Mouse (Mus musculus) hindbrain, postnatal 0 days (tissue): Measurements from ENCODE around the gene Zan. TPM values are rescaled to one million over a fixed set of nuclear protein-coding genes. Genes with fewer than 3 reads are reported as not detected.

ENCODE experiments used
- ATAC-seq: fragments of 200-750 bp; cut with Nextera tagmentation; 2 replicates; pipeline ENCODE4 v1.8.0; 2017; ENCODE audit warnings: mild to moderate bottlenecking, moderate TSS enrichment, moderate library complexity
- DNase-seq: peaks from one replicate; pipeline ENCODE4 v3.0.0-alpha.2; 2015; ENCODE audit warnings: low spot score
- H3K27ac ChIP-seq: fragments of 300-500 bp; sonication (generic); 2 replicates; pipeline ENCODE4 v1.5.1; 2014; ENCODE audit warnings: mild to moderate bottlenecking
- H3K27me3 ChIP-seq: fragments of 300-500 bp; sonication (generic); 2 replicates; pipeline ENCODE4 v1.6.1; 2014; ENCODE audit warnings: low read length, mixed read lengths; ENCODE audit not compliant: insufficient read depth
- H3K36me3 ChIP-seq: fragments of 300-500 bp; sonication (generic); 2 replicates; pipeline ENCODE4 v1.6.1; 2014; ENCODE audit warnings: low read length, mixed read lengths; ENCODE audit not compliant: insufficient read depth
- H3K4me1 ChIP-seq: fragments of 300-500 bp; sonication (generic); 2 replicates; pipeline ENCODE4 v1.6.1; 2014; ENCODE audit warnings: antibody characterized with exemption, low read length, mixed read lengths; ENCODE audit not compliant: insufficient read depth
- H3K4me2 ChIP-seq: fragments of 300-500 bp; sonication (generic); 2 replicates; pipeline ENCODE4 v1.6.1; 2014; ENCODE audit warnings: low read depth, mild to moderate bottlenecking, low read length, moderate library complexity, mixed read lengths
- H3K4me3 ChIP-seq: fragments of 300-500 bp; sonication (generic); 2 replicates; pipeline ENCODE4 v1.5.1; 2014; ENCODE audit warnings: low read length
- H3K9ac ChIP-seq: fragments of 300-500 bp; sonication (generic); replicated peaks from 2 replicates; pipeline ENCODE4 v1.6.1; 2014; ENCODE audit warnings: mild to moderate bottlenecking, low read length, moderate library complexity, mixed read lengths
- H3K9me3 ChIP-seq: fragments of 300-500 bp; sonication (generic); 2 replicates; pipeline ENCODE4 v1.6.1; 2016; ENCODE audit warnings: low read length, mixed read lengths
- CTCF ChIP-seq: IDR thresholded peaks from 2 replicates; pipeline ENCODE4 v1.5.1; 2016; ENCODE audit warnings: antibody characterized with exemption, control low read depth, low read depth
- WGBS: fragments of 180-500 bp; shearing (Covaris S2); extraction: QIAGEN DNeasy Blood & Tissue Kit; methylation state at CpG from one replicate; pipeline ENCODE4 v1.1.7; 2014; 5-methylcytosine and 5-hydroxymethylcytosine counted together
- polyA plus RNA-seq: library from polyadenylated mRNA; unstranded; fragments of >200 nt; fragmentation: Nextera tagmentation; extraction: Ambion mirVana; gene quantifications from 2 replicates; pipeline ENCODE4 v1.2.1, GENCODE M21; 2015
- total RNA-seq: library from RNA; depleted of rRNA; stranded (reverse); fragments of >200 nt; gene quantifications from 2 replicates; pipeline ENCODE4 v1.2.3, GENCODE M21; 2014

Gene Zan
- total and polyA plus RNA-seq, 2 experiments from 2014 or later = 0.15 to 1.6 TPM

GRCm38 (mm10) chr5:137377176-137377575 is 99.7 kb downstream of the Zan start:
- no peak overlapping the region for H3K4me2 ChIP-seq

GRCm38 (mm10) chr5:137376722-137377121 is 100.1 kb downstream of the Zan start:
- WGBS = 39% methylated on average over 9 of the region's 9 CpGs
- Histone ChIP-seq H3K27me3 (no peaks in the 10 kb centered on the region), H3K9ac (no peak overlapping the region), H3K4me3 (no peak overlapping the region), H3K4me2 (no peak overlapping the region), H3K9me3 (no peaks in the 10 kb centered on the region), H3K4me1 (0 out of 2 replicates have a peak, but pooled peaks cover 3% of the 10 kb centered on the region), H3K27ac (no peak overlapping the region), H3K36me3 (no peaks in the 10 kb centered on the region)
- ATAC-seq (peak; percentile 57; the same call in 1 of the 2 replicates), DNase-seq (peak; percentile 17)
- no peak for TF ChIP-seq CTCF

More at GRCm38 (mm10) chr5:137377176-137377575, 99.7 kb downstream of the Zan start:
- Histone ChIP-seq H3K4me3 (no peak overlapping the region), H3K36me3 (no peaks in the 10 kb centered on the region), H3K27me3 (no peaks in the 10 kb centered on the region), H3K9me3 (no peaks in the 10 kb centered on the region), H3K4me1 (0 out of 2 replicates have a peak, but pooled peaks cover 3% of the 10 kb centered on the region), H3K9ac (no peak overlapping the region), H3K27ac (no peak overlapping the region)
- WGBS = 35% methylated on average over 11 of the region's 11 CpGs
- no peak for ATAC-seq
- TF ChIP-seq CTCF = no peak
- peak; percentile 22 for DNase-seq

GRCm38 (mm10) chr5:137376198-137376597 is 100.7 kb downstream of the Zan start:
- ATAC-seq = no peak
- Histone ChIP-seq H3K9me3 (no peaks in the 10 kb centered on the region), H3K4me2 (no peak overlapping the region), H3K9ac (no peak overlapping the region), H3K27me3 (no peaks in the 10 kb centered on the region), H3K4me1 (0 out of 2 replicates have a peak, but pooled peaks cover 3% of the 10 kb centered on the region), H3K4me3 (no peak overlapping the region), H3K36me3 (no peaks in the 10 kb centered on the region), H3K27ac (no peak overlapping the region)
- 37% methylated on average over 7 of the region's 7 CpGs for WGBS
- peak; percentile 63 for DNase-seq
- peak; percentile 48 for TF ChIP-seq CTCF

DNA sequence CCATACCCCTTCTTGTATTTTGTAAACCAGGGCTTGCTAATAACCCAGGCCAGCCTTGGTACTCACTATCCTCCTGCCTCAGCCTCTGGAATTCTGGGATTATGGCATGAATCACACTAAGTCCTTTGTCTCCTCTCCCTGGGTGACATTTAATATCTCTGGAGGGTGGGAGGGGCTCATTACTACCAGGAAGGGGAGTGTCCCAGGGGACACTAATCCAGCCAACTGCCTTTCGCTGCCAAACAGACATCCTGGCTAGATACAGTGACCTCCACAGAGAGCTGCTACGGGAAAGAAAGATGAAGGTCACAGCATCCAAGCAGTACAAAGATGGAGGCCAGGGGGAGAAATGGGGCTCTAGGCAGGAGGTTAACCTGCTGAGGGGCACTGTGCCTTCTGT is 101.2 kb downstream of the Zan start:
- Histone ChIP-seq H3K27ac (no peak overlapping the region), H3K4me1 (0 out of 2 replicates have a peak, but pooled peaks cover 3% of the 10 kb centered on the region), H3K36me3 (no peaks in the 10 kb centered on the region), H3K4me2 (no peak overlapping the region), H3K4me3 (no peak overlapping the region), H3K9me3 (no peaks in the 10 kb centered on the region), H3K9ac (no peak overlapping the region), H3K27me3 (no peaks in the 10 kb centered on the region)
- no peak for TF ChIP-seq CTCF
- WGBS = 36% methylated on average over 2 of the region's 2 CpGs
- no peak for DNase-seq
- ATAC-seq = no peak

DNA sequence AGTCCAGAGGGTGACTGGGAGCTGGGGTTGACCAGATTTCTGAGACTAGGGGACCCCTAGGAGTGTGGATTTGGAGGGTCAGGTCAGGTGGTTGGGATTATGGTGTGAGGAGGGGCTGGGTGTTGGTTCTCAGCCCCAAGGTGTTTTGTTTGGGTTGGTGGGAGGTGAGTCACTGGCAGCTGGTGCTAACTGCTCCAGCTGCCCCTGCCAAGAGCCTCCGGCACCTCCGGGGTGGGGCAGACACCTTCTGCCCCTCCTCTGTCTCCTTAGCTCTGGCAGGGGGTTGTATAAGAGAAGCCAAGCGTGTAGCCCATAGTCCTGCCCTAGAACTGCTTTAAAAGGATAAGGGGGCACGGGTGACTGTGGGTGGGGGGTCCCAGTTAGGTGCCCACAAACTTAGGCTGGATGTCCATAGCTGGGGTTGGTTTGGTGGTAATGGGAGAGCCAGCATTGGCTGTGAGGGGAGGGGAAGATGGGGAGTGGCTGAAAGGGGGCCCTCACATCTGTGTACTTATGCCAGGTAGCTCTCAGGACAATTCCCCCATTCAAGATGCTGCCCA is 102.3 kb downstream of the Zan start:
- Histone ChIP-seq H3K9ac (no peak overlapping the region), H3K27me3 (no peaks in the 10 kb centered on the region), H3K4me2 (no peak overlapping the region), H3K4me1 (0 out of 2 replicates have a peak, but pooled peaks cover 3% of the 10 kb centered on the region), H3K9me3 (no peaks in the 10 kb centered on the region), H3K36me3 (no peaks in the 10 kb centered on the region), H3K27ac (no peak overlapping the region), H3K4me3 (no peak overlapping the region)
- 82% methylated on average over 4 of the region's 4 CpGs for WGBS
- TF ChIP-seq CTCF = no peak
- no peak for DNase-seq
- ATAC-seq = no peak

- Histone ChIP-seq H3K4me3 (no peak overlapping the region), H3K9me3 (no peaks in the 10 kb centered on the region), H3K4me1 (0 out of 2 replicates have a peak, but pooled peaks cover 3% of the 10 kb centered on the region), H3K9ac (no peak overlapping the region), H3K4me2 (no peak overlapping the region), H3K27me3 (no peaks in the 10 kb centered on the region), H3K27ac (no peak overlapping the region), H3K36me3 (no peaks in the 10 kb centered on the region)
- TF ChIP-seq CTCF = no peak
- ATAC-seq = no peak
- DNase-seq = no peak
- WGBS = 77% methylated on average over 12 of the region's 12 CpGs
Measured at GRCm38 (mm10) chr5:137373371-137373950, 103.4 kb downstream of the Zan start.

DNA sequence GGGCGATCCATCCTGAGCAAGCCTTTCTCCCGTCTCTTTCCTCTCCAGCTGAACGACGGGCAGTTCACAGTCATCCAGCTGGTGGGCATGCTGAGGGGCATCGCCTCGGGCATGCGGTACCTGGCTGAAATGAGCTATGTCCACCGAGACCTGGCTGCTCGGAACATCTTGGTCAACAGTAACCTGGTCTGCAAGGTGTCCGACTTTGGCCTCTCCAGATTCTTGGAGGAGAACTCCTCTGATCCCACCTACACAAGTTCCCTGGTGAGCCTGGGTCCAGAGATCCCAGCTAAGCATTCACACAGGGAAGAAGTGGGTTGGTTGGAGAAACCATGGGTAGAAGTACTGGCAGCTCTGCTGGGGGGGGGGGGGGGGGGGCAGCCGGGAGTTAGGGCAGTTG is 107.2 kb downstream of the Zan start:
- 97% methylated on average over 10 of the region's 11 CpGs for WGBS
- Histone ChIP-seq H3K4me3 (no peak overlapping the region), H3K36me3 (peaks cover 14% of the 10 kb centered on the region; the same call in 1 of the 2 replicates), H3K4me2 (no peak overlapping the region), H3K9ac (no peak overlapping the region), H3K27me3 (no peaks in the 10 kb centered on the region), H3K4me1 (no peaks in the 10 kb centered on the region), H3K9me3 (no peaks in the 10 kb centered on the region), H3K27ac (no peak overlapping the region)
- DNase-seq = no peak
- no peak for TF ChIP-seq CTCF
- no peak for ATAC-seq
